Mouse (Mus musculus): ENCODE data around the gene Lgals12.

GRCm38 (mm10) chr19:7590795-7591194 lies 16.2 kb downstream of the Lgals12 start:
- TF ChIP-seq CTCF (IDR thresholded peaks at IDR 0.05; ENCODE audit: extremely low read depth, insufficient read depth, insufficient read length, insufficient replicate concordance) = no peak
- no peak for TF ChIP-seq POLR2A (IDR thresholded peaks at IDR 0.05; ENCODE audit: low read depth, low read length)
